Mouse (Mus musculus) myocyte (in vitro differentiated cells): ENCODE measurements around the gene Gm15517. TPM values are rescaled to one million over a fixed set of nuclear protein-coding genes. Genes with fewer than 3 reads are reported as not detected.
A peak's percentile ranks its signal among the peaks of the same experiment; 100 is the strongest.

Experiments
- H3K27me3 ChIP-seq: one replicate; pipeline ENCODE4 v1.6.1; 2011; ENCODE audit not compliant: control insufficient read depth, insufficient read depth, insufficient read length
- H3K36me3 ChIP-seq: one replicate; pipeline ENCODE4 v1.6.1; 2011; ENCODE audit not compliant: control insufficient read depth, insufficient read depth
- H3K4me2 ChIP-seq: one replicate; pipeline ENCODE4 v1.6.1; 2011; ENCODE audit warnings: low read depth, control low read depth
- H3K4me3 ChIP-seq: one replicate; pipeline ENCODE4 v1.5.1; 2011; ENCODE audit warnings: mild to moderate bottlenecking, control low read depth, moderate library complexity
- H3K79me2 ChIP-seq: one replicate; pipeline ENCODE4 v1.6.1; 2011; ENCODE audit not compliant: control insufficient read depth, insufficient read depth
- H3ac ChIP-seq: one replicate; pipeline ENCODE4 v1.6.1; 2011; ENCODE audit not compliant: control insufficient read depth, insufficient read length
- CEBPB ChIP-seq: IDR thresholded peaks from 2 replicates; pipeline ENCODE4 v1.6.1; 2011; ENCODE audit warnings: mild to moderate bottlenecking, moderate library complexity; ENCODE audit not compliant: poor library complexity, insufficient read depth, severe bottlenecking
- E2F4 ChIP-seq: IDR thresholded peaks from one replicate; pipeline ENCODE4 v1.6.1; 2011; ENCODE audit warnings: mild to moderate bottlenecking, control low read depth, moderate library complexity; ENCODE audit not compliant: insufficient read depth
- MAX ChIP-seq: IDR thresholded peaks from one replicate; pipeline ENCODE4 v1.6.1; 2011; ENCODE audit warnings: low read depth, mild to moderate bottlenecking, control low read depth
- MYOD1 ChIP-seq, 3 experiments: IDR thresholded peaks; one replicate each; pipeline ENCODE4 v1.6.1; 2011; ENCODE audit warnings: control low read depth in 2 of 3, low read depth in 2 of 3, mild to moderate bottlenecking in 2 of 3, moderate library complexity in 1 of 3; ENCODE audit not compliant: insufficient read length in 2 of 3, control insufficient read depth in 1 of 3
- MYOG ChIP-seq, 3 experiments: IDR thresholded peaks; one replicate each; pipeline ENCODE4 v1.6.1; 2011; ENCODE audit warnings: control low read depth in 2 of 3, low read depth in 2 of 3, mild to moderate bottlenecking in 2 of 3; ENCODE audit not compliant: insufficient read length in 2 of 3, control insufficient read depth in 1 of 3, insufficient read depth in 1 of 3
- POLR2A ChIP-seq: IDR thresholded peaks from one replicate; pipeline ENCODE4 v1.6.1; 2011; ENCODE audit warnings: low read depth, mild to moderate bottlenecking, control low read depth, moderate library complexity; ENCODE audit not compliant: insufficient read length
- POLR2AphosphoS2 ChIP-seq: IDR thresholded peaks from one replicate; pipeline ENCODE4 v1.6.1; 2011; ENCODE audit warnings: low read depth, control low read depth; ENCODE audit not compliant: insufficient read length
- REST ChIP-seq: IDR thresholded peaks from one replicate; pipeline ENCODE4 v1.6.1; 2011; ENCODE audit warnings: mild to moderate bottlenecking, control low read depth, moderate library complexity; ENCODE audit not compliant: insufficient read depth, insufficient read length
- SRF ChIP-seq: IDR thresholded peaks from one replicate; pipeline ENCODE4 v1.6.1; 2011; ENCODE audit warnings: low read depth; ENCODE audit not compliant: control insufficient read depth, insufficient read length
- TCF12 ChIP-seq: IDR thresholded peaks from one replicate; pipeline ENCODE4 v1.6.1; 2011; ENCODE audit warnings: mild to moderate bottlenecking, control low read depth; ENCODE audit not compliant: poor library complexity, insufficient read depth, severe bottlenecking
- TCF3 ChIP-seq: IDR thresholded peaks from one replicate; pipeline ENCODE4 v1.6.1; 2011; ENCODE audit warnings: low read depth, control low read depth; ENCODE audit not compliant: insufficient read length
- USF1 ChIP-seq: IDR thresholded peaks from one replicate; pipeline ENCODE4 v1.6.1; 2011; ENCODE audit warnings: low read depth, mild to moderate bottlenecking, control low read depth, moderate library complexity
- polyA plus RNA-seq: library from polyadenylated mRNA; unstranded; fragments of >200 nt; fragmentation: generic; extraction: Trizol; gene quantifications from one replicate; pipeline ENCODE4 v1.2.1, GENCODE M21; 2012; ENCODE audit warnings: missing spikeins

Gm15517 gene
- polyA plus RNA-seq, 1 experiment: not detected

GRCm38 (mm10) chr7:44275546-44275945, 14.3 kb downstream of the Gm15517 start:
- Histone ChIP-seq H3K36me3 (no peaks in the 10 kb centered on the region), H3K27me3 (peaks cover 56% of the 10 kb centered on the region), H3K79me2 (no peaks in the 10 kb centered on the region), H3K4me2 (no peak overlapping the region), H3K4me3 (no peak overlapping the region), H3ac (no peak overlapping the region)
- TF ChIP-seq MAX: no peak
- no peak for TF ChIP-seq REST
- no peak for TF ChIP-seq CEBPB
- TF ChIP-seq USF1: no peak
- TF ChIP-seq MYOD1 (IDR thresholded peaks at IDR 0.05; ENCODE audit: control insufficient read depth in 1 of 3, insufficient read length in 2 of 3, low read depth in 2 of 3): no peak
- no peak for TF ChIP-seq TCF3
- TF ChIP-seq E2F4: no peak
- TF ChIP-seq POLR2A: no peak
- TF ChIP-seq TCF12: no peak
- TF ChIP-seq MYOG (IDR thresholded peaks at IDR 0.05; ENCODE audit: control insufficient read depth in 1 of 3, insufficient read depth in 1 of 3, insufficient read length in 2 of 3, low read depth in 2 of 3): no peak
- TF ChIP-seq SRF: no peak
- no peak for TF ChIP-seq POLR2AphosphoS2

- Histone ChIP-seq H3K36me3 (no peaks in the 10 kb centered on the region), H3K4me2 (no peak overlapping the region), H3K27me3 (peaks cover 58% of the 10 kb centered on the region), H3K79me2 (no peaks in the 10 kb centered on the region), H3K4me3 (no peak overlapping the region), H3ac (no peak overlapping the region)
- TF ChIP-seq POLR2A (no peak), REST (no peak), MYOG (IDR thresholded peaks at IDR 0.05; ENCODE audit: control insufficient read depth in 1 of 3, insufficient read depth in 1 of 3, insufficient read length in 2 of 3, low read depth in 2 of 3) (no peak), CEBPB (no peak), USF1 (no peak), E2F4 (no peak), MYOD1 (IDR thresholded peaks at IDR 0.05; ENCODE audit: control insufficient read depth in 1 of 3, insufficient read length in 2 of 3, low read depth in 2 of 3) (no peak)
These were observed 15.4 kb downstream of the Gm15517 start for GRCm38 (mm10) chr7:44276461-44277249.

- H3ac ChIP-seq: no peak overlapping the region
- H3K4me2 ChIP-seq: no peak overlapping the region
- H3K79me2 ChIP-seq: no peaks in the 10 kb centered on the region
- H3K36me3 ChIP-seq: no peaks in the 10 kb centered on the region
- no peak for TF ChIP-seq TCF12
- TF ChIP-seq MAX: no peak
- TF ChIP-seq CEBPB: no peak
- TF ChIP-seq USF1: no peak
- TF ChIP-seq REST: no peak
- TF ChIP-seq POLR2A: no peak
- no peak for TF ChIP-seq MYOD1 (IDR thresholded peaks at IDR 0.05; ENCODE audit: control insufficient read depth in 1 of 3, insufficient read length in 2 of 3, low read depth in 2 of 3)
- TF ChIP-seq SRF: no peak
- no peak for TF ChIP-seq E2F4
- TF ChIP-seq TCF3: no peak
- no peak for TF ChIP-seq POLR2AphosphoS2
- no peak for TF ChIP-seq MYOG (IDR thresholded peaks at IDR 0.05; ENCODE audit: control insufficient read depth in 1 of 3, insufficient read depth in 1 of 3, insufficient read length in 2 of 3, low read depth in 2 of 3)
- H3K27me3 ChIP-seq: peaks cover 58% of the 10 kb centered on the region
- no peak overlapping the region for H3K4me3 ChIP-seq
These were observed 16.0 kb downstream of the Gm15517 start for GRCm38 (mm10) chr7:44277250-44277622.

GRCm38 (mm10) chr7:44280959-44281358, 19.7 kb downstream of the Gm15517 start:
- Histone ChIP-seq H3ac (no peak overlapping the region), H3K4me3 (no peak overlapping the region), H3K27me3 (peaks cover 36% of the 10 kb centered on the region), H3K4me2 (no peak overlapping the region), H3K36me3 (no peaks in the 10 kb centered on the region), H3K79me2 (no peaks in the 10 kb centered on the region)
- TF ChIP-seq POLR2A: no peak
- TF ChIP-seq USF1: peak; percentile 52

- H3K79me2 ChIP-seq: no peaks in the 10 kb centered on the region
- H3K4me2 ChIP-seq: no peak overlapping the region
- H3K4me3 ChIP-seq: no peak overlapping the region
- no peak overlapping the region for H3ac ChIP-seq
- H3K36me3 ChIP-seq: no peaks in the 10 kb centered on the region
- peaks cover 36% of the 10 kb centered on the region for H3K27me3 ChIP-seq
- TF ChIP-seq SRF: no peak
- TF ChIP-seq REST: no peak
- no peak for TF ChIP-seq MYOG (IDR thresholded peaks at IDR 0.05; ENCODE audit: control insufficient read depth in 1 of 3, insufficient read depth in 1 of 3, insufficient read length in 2 of 3, low read depth in 2 of 3)
- no peak for TF ChIP-seq E2F4
- TF ChIP-seq USF1: no peak
- no peak for TF ChIP-seq TCF3
- TF ChIP-seq POLR2A: no peak
- no peak for TF ChIP-seq TCF12
- TF ChIP-seq POLR2AphosphoS2: no peak
- no peak for TF ChIP-seq CEBPB
- no peak for TF ChIP-seq MAX
- no peak for TF ChIP-seq MYOD1 (IDR thresholded peaks at IDR 0.05; ENCODE audit: control insufficient read depth in 1 of 3, insufficient read length in 2 of 3, low read depth in 2 of 3)
These were observed 20.3 kb downstream of the Gm15517 start for GRCm38 (mm10) chr7:44281586-44281985.
